Mouse (Mus musculus): ENCODE measurements around the gene Olfr785.
"Not testable (repeated sequence)": the region's sequence is repeated elsewhere in the genome, so short reads cannot be mapped to it uniquely, and the experiment has no call there.

The Olfr785 gene

GRCm38 (mm10) chr10:129405126-129405525 lies at the start of gene Olfr785:
Gene Olfr785, plus strand, starts transcription at chr10:129405426.
- DNase-seq, result no peak

GRCm38 (mm10) chr10:129356496-129356895 lies 48.7 kb upstream of the Olfr785 start:
- not testable (repeated sequence) for DNase-seq

- DNase-seq, result no peak
Measured at GRCm38 (mm10) chr10:129357307-129357706, 47.9 kb upstream of the Olfr785 start.

- not testable (repeated sequence) for DNase-seq
Measured at GRCm38 (mm10) chr10:129374051-129374450, 31.2 kb upstream of the Olfr785 start.

GRCm38 (mm10) chr10:129383783-129384182 lies 21.4 kb upstream of the Olfr785 start, which contains the start of gene Olfr784:
Gene Olfr784, plus strand, starts transcription at chr10:129384083.
- DNase-seq, result no peak

- DNase-seq, result no peak
Measured at GRCm38 (mm10) chr10:129400892-129401291, 4.3 kb upstream of the Olfr785 start.

DNA sequence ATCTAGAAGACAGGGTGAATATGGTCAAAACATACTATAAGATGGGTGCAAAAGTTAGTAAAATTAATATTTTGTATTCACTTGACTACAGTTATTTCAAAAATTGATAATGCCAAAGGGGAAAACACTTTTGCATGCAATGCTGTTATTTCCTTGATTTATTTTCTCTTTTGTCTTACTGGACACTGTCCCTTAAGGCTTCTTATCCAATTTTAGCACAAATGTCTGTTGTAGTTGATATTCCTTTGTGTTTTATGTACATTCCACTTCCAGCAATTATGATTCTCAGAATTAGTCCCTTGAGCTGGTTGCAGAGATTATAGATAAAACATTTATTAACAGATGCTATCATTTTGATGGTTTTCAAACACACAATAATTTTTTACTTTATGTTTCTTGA lies 21.8 kb downstream of the Olfr785 start, which contains the start of gene Olfr786:
Gene Olfr786 (plus strand): TSS at position 301 of the 400 bp plus-strand sequence.
- no peak for DNase-seq
